In the genomic region with DNA sequence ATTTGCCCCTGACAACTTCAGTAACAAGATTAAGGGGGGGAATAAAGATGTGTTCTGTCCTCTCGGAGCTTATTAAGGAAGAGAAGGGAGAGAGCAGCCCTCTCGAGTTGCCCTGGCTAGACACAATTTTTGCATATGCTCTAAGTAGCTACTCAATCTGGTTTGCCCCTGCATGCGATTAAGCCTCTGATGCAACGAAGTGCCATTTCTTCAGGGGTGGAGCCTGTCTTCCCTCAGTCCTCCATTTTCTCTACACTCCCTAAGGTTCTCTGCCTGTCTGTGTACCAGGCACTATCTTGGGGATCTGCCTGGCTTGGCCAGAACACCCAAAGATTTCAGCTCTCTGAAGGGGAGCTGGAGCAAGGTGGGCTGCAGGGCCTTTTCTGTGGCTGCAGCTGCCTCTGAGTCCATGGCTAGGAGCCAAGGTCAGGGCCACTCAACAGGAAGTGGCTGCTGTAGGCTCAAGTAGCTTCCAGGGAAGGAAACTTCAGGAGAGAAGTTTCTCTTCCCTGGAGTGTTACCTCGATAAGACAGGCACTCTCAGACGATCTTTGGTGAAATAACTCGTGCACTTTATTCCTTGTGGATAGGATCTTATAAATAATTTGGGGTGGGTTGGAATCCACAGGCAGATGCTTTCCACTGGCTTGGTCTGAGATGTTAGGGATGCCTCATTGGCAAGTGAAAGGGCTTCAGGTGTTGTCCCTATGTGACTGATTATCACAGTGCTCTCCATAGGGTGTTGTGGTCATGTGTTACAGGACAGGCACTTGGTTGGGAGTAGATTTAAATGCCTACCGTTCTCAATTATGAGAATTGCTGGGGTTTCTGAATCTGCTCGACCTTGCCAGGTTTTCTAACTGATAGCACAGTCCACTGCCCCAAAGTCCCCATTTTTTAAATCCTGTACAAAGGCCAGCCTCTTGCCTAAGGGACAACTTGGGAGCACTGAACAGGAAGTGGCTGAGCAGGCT, we compare ENCODE assay signal across 1 mouse cellular context.
TF ChIP-seq lines count a peak whose summit lies in the region.

No protein-coding gene starts in this region.

TF ChIP-seq in MEL, 35 proteins besides CTCF, POLR2A, EP300 and RAD21 (continued from another document):
- TF ChIP-seq MEF2A (IDR thresholded peaks at IDR 0.05; ENCODE audit: extremely low read depth, insufficient replicate concordance, low read depth, low read length, poor library complexity, severe bottlenecking), result no peak
TF ChIP-seq in MEL: peak in this region for 0.
